Mouse (Mus musculus): Measurements from ENCODE around the gene Akap8.

Akap8 gene

DNA sequence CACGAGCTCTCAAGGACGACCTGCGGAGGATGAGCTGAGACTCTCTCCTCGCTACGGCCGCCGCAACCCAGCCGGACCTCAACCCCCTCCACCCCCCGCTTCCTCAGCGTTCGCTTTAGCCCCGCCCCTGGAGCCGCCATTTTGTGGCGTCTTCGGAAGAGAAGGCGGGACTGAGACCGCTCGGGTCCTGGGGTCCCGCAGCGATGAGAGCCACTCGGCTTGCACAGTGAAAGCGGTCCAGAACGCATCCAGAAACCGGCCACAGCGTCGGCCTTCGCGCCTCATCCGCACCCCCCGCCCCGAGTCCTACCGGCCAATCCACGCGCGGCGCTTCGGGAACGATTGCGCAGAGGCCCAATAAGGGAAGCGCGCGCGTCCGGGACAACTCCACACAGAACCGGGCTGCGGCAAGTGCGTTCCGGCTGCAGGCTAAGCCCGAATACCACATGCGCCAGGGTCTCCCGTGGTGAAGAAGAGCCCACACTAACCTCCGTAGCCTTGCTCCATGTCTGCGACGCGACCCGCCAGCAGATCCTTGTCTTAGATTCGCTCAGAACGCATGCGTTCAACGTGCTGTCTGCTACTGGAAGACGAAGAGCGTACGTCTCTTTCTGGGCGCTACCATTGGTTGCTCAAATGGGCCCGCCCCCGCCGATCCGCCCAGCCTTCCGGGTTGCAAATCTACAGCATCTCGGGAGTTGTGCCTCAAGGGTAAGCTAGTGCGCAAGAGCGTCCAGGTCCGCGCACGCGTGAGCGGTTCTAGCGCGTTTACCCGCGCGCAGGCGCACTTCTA is at the start of gene Akap8:
Akap8 (minus strand) TSS at position 642 of the 793 bp plus-strand sequence.
- DNase-seq (ENCODE audit: low spot score): peak; percentile 99

DNA sequence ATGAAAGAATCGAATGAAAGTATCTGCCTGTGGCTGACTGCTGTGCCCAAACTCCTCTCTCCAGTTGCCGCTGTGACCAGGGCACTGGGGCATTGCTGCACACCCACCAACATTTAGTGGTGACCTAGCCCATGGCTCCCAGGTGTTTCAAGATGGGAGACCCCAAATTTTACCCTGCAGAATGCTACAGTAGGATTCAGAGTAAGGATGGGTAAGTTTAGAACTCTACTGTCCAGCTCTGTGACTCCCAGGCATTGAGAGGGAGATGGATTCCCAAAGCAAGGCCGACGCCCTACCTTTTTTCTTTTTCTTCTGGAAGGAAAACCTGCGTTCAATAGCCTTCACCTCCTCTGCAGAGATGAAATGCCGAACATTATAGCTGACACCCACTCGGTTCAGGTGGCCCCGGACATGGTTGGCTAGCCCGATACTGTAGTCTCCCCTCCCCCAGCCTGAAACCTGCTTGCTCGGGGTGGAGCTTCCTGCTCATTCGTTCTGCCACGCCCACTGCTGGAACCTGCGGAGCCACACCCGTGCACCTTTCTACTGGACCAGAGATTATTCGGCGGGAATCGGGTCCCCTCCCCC is 48.0 kb upstream of the Akap8 start:
- DNase-seq (ENCODE audit: low spot score): no peak

DNA sequence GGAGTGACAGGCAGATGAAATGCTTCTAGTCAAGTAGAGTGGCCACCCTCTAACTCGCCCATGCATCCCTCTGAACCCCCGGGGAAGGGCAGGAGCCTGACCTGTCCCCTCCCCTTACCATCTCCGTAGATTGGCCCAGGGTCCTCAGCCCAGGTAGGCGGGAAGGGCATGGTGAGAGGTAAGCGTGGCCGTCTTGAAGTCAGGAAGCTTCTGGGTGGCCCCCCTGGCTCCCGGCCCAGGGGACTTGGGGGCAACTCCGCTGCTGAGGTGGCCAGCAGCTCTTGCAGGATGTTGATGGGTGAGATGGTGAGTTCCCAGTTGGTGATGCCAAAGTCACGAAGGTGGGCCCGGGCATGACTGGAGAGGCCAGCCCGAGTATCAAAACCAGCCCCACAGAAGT is 46.7 kb upstream of the Akap8 start:
- DNase-seq (ENCODE audit: low spot score): no peak

GRCm38 (mm10) chr17:32365296-32365695 is 44.3 kb upstream of the Akap8 start:
- DNase-seq (ENCODE audit: low spot score): peak; percentile 50

- no peak for DNase-seq (ENCODE audit: low spot score)
Observed at GRCm38 (mm10) chr17:32364850-32365249, 43.8 kb upstream of the Akap8 start.

DNA sequence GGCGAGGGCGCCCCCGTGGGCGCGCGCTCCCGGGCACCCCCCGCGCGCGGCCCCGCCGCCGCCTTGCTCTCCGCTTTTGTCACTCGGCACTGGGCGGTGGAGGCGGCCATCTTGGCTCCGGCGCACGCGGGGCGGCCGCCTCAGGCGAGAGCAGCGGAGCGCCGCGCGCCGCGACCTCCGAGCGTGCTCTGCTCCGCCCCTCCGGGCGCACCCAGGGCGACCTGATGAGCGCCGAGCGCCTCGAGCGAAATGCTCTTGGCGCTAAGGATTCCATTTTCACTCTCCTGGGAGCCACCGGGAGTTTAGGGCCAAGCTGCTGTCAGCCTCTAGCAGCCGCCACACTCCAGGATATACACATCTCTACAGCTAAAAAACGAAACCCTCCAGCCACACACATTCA is 43.3 kb upstream of the Akap8 start:
- peak; percentile 82 for DNase-seq (ENCODE audit: low spot score)

DNA sequence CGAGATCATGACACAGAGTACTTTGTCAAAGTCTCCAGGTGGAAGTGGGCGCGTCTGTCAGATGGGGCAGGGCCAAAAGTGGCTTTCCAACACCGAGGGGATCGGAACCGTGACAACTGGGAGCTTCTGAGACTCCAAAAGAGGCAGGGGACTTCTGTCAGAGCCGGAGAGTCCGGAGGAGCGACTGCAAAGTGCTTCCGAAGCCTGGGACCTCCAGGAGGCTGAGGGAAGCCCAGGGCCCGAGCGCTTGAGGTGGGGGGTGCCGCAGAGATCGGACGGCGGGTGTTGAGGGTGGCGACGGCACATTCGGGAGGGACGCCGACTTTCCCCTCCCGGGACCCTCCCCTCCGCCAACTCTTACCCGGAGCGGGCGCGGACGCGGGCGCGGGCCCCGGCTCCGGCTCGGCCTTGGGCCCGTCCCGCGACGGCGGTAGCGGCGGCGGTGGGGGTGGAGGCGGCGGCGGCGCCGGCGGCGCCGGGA is 42.8 kb upstream of the Akap8 start:
- no peak for DNase-seq (ENCODE audit: low spot score)

- DNase-seq (ENCODE audit: low spot score): no peak
Observed at GRCm38 (mm10) chr17:32362686-32363085, 41.6 kb upstream of the Akap8 start.

DNA sequence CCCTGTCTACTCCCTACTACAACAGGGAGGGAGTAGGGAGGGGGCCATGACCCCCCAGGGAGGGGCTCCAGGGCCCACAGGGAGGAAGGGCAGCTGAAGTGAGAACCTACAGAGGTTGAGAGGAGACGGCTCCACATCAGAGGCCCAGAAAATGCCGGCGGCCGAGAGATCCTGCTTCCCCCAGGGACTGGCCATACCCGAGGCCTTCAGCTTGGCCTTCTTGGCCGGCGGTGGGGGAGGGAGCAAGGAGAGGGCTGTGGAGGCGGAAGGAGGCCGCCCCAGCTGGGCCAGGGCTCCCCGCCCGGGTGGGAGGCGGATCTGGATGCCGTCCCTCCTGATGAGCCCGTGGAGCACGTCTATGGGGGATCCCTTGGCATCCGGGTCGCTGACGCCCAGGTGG is 38.9 kb upstream of the Akap8 start:
- peak; percentile 64 for DNase-seq (ENCODE audit: low spot score)

DNA sequence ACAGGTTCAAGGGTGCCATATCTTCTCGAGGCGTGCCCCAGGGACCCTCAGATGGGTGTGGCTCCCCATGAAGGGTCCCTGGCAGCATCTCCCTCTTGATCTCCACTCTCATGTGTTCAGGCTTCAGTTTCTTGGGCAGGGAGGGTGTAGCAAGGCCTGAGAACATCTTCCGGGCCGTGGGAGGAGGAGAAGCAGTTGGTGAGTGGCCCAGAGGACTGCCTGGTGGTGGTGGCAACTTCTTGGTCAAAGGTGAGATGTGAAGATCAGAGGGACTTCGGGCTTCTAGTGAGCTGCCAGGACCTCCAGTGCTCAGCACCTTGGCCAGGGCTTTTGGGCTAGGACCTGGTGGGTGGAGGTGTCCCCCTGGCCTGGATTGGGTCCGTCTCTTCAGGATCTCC is 37.9 kb upstream of the Akap8 start:
- no peak for DNase-seq (ENCODE audit: low spot score)

DNA sequence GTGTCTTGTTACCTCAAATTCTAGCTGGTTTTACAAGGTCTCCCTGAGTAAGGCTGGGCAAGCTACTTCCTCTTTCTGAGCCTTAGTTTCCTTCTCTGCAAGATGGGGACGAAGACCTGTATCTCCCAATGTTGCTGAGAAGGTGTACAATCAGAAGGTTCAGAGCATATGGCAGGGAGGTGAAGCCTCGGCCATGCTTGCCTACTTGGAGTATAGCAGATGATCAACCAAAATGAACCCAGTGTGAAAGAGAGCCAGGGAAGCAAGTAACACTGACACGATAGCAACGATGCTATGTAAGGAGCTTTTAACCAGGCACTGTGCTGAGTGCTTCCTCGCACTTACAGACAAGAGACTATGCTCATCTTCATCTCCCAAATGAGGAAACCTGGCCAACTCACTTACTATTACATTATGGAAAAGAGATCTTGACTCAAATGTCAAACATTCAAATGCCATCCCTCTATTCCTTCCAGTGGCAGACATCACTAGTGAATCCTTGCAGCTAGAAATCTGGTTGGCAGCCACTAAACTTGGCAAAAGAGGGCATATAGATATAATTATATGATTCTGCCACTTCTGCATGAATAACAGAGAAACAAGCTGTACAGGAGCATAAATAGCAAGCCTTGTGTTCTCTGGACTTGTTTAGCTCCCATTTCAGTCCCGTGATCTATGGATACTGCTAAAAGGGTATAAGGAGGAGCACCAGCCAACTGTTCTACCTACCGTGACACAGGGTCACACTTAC is 37.3 kb upstream of the Akap8 start:
- no peak for DNase-seq (ENCODE audit: low spot score)

DNA sequence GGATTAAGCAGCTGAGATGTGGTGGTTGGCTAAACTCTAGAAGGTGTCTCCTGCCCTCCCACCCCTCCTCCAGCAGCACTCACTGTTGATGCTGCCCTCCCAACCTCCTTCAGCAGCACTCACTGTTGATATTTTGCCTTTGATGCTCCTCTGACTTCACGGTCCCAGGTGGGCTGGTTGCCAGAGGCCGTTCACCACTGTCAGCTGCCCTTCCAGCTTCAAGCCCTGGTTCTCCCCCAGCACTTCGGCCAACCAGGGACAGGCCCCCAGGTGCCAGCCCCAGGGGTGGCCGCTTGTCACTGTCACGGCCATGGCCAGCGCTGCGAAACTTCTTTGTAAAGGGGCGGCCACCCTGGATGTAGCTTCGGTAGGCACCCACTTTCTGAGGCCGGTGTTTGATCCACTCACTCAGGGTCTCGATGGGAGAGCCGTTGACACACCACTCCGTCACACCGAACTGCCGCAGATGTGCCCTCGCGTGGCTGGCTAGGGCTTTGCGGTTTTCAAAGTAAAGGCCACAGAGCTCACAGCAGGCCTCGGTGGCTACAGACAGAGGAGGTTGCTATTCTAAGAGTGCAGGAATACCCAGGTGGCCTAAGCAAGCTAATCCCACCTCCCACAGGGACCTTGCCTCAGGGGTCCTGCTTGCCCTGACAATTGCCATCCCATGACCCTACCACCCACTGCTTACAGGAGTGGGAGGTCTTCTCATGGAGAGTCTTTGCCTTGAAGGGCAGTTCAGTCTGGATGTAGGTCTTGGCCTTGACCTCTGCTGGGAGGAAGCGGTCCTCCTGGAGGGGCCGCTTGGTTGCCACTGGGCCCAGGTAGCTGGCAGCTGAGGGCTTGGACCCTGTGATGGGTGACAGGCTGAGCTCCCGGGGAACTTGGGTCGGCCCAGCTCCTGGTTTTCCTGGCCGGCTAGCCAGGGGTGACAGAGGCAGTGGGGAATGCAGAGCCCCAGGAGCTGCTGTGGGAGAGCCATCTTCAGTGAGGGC is 36.0 kb upstream of the Akap8 start:
- no peak for DNase-seq (ENCODE audit: low spot score)

DNA sequence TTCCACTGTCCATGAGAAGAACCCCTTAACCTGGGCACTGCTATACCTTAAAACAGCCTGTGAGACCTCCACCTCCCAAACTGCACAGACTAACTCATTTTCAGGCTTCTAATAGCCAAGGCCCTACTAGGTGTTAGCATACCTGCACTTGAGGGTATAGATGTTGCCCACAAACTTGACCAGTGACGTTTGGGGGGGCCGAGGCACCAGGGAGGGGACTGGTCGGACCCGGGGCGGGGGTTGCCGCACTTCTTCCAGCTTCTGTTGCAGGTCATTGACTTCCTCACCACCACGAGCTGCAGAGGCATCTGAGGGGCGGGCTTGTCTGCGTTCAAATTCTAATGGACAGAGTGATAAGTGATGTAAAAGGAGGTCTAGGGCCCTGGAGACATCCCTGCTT is 35.2 kb upstream of the Akap8 start:
- DNase-seq (ENCODE audit: low spot score): no peak

- no peak for DNase-seq (ENCODE audit: low spot score)
Observed at GRCm38 (mm10) chr17:32355031-32355430, 34.0 kb upstream of the Akap8 start.

- no peak for DNase-seq (ENCODE audit: low spot score)
Observed at GRCm38 (mm10) chr17:32354211-32354610, 33.2 kb upstream of the Akap8 start.

DNA sequence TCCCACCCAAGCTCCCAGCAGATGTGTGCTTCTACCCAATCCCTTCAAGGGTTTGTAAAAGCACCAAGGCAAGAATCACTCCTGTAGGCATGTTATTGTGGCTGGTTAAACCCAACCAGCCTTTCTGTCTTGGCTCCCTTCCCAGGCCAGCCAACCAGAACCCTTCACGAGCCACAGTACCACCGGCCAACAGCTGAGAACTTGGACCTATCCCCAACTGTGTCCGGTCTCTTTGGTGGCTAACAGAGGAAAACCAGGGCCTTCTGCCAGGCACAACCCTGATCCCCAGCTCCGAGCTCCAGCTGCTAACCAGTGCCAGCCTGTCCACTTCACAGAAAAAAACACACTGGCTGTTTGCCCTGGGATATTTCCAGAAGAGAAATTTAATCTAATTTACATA is 32.7 kb upstream of the Akap8 start:
- peak; percentile 54 for DNase-seq (ENCODE audit: low spot score)

DNA sequence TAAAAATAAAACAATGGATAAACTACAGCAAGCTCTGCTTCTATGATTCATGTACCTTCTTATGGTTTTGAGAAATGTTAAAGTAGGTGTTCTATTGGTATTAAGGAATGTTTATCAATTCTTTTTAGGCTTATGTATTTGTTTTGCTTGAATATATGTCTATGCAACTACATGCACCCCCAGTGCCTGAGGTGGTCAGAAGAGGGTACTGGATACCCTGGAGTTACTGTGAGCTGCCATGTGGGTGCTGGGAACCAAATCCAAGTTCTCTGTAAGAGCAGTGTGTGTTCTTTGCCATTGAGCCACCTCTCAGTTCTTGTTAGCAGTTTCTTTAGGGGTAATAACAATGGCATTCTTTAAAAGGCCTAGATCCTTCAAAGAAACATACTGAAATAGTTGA is 30.7 kb upstream of the Akap8 start:
- DNase-seq (ENCODE audit: low spot score): no peak

DNA sequence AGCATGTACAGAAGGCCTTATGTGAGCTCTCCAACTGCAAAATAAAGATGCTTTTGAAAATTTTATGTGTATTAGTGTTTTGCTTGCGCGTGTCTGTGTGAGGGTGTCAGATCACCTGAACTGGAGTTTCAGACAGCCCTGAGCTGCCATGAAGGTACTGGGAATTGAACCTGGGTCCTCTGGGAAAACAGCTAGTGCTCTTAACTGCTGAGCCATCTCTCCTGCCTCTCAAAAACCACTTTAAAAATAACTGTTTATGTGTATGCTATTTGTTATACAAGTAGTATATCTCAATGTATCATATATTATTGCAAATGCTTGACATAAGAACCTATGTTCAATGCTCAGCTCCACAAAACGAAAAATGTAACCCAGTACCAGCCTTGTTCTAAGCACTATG is 30.2 kb upstream of the Akap8 start:
- DNase-seq (ENCODE audit: low spot score): no peak

DNA sequence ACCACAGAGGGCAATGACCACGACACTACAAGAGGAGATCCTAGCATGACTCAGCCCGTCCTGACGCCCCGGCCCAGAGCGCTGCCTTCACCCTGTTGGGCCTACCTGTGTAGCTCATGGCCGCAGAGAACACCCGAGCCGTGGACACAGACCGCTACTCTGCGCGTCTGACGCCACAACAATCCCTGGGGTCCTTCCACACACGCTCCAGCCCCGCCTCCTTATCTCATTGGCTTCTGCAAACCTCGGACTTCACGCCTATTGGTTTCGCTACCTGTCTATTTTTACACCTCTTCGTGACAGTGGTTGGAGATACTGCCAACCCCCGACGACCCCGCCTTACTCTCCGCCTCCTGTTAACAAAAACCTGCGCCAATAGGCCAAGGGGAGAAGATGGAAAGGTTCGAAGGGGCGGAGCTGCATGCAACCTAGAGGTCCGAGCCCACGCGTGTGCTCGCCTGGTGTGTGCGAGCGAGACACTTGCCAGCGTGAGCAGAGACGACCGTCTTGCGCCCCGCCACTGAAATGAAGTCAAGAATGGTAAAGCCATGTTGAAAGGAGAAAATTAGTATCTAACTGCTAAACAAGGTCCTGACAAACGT is 29.4 kb upstream of the Akap8 start, which contains the start of gene Akap8l:
Akap8l (minus strand) TSS at position 226 of the 602 bp plus-strand sequence.
- peak; percentile 96 for DNase-seq (ENCODE audit: low spot score)

DNA sequence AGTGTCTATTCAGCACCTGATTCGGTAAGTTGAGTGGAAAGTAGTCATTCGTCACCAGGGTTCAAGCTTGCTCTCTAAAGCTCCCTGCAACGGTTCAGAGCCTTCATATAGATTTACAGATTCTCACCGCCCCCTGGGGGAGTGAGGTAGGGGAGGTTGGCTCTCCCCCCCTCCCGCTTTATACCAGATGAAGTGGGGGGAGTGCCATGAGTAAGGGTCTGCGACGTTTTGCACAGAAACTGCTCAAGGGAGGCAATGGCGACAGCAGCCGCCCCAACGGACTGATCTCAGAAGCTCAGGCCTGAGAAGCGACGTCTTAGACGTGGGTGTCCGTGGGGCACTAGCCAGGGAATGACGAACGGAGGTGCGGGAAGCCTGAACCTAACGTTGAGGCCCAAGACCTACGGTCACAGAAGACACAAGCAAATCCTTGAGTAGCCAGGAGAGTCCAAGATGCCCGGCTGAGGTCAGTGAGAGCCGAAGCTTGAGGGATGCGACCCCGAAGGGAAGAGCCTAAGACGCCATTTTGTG is 28.9 kb upstream of the Akap8 start:
- DNase-seq (ENCODE audit: low spot score): no peak
